9 mouse cellular contexts compared by ENCODE assay signal in the genomic region with DNA sequence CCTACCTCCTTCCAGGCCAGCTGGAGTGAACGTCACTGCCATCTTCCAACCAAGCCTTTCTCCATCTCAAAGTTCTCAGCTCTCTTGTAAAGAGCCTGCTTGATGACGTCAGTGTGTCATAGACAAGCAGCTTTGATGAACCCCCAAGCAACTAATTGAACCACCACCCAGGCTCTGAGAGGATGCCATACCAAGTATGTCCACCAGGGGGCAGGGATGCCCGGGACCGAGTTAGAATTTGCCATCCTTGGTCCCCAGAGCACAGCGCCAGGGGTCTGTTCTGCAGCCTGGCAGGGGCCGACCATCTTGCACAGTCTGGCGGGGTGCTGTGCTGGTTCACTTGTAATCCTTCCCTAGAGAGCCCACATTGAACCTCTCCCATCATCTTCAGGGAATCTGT. TPM values are rescaled to one million over a fixed set of nuclear protein-coding genes. Genes with fewer than 3 reads are reported as not detected.
DNase-seq lines count a peak whose midpoint lies in the region; ATAC-seq and TF ChIP-seq lines count a peak whose summit lies in the region.
"Had no signal": no experiment of that assay in that cellular context is flagged by ENCODE, and none has a peak within 500 bp of the region (broad histone marks: within the 10 kb centered on the region; RNA-seq: fewer than 3 reads in every experiment).

No protein-coding gene starts in this region.

- H3K9me3 ChIP-seq in intestine, embryonic 14.5 days (ENCODE audit: control insufficient read depth, low read length): no peaks in the 10 kb centered on the region
- no peaks in the 10 kb centered on the region for H3K9me3 ChIP-seq in intestine, embryonic 16.5 days (ENCODE audit: control insufficient read depth, low read length)
- no peaks in the 10 kb centered on the region for H3K9me3 ChIP-seq in midbrain, embryonic 12.5 days
- H3K9me3 ChIP-seq: lung, embryonic 15.5 days had no signal

- no peaks in the 10 kb centered on the region for H3K36me3 ChIP-seq in intestine, embryonic 14.5 days (ENCODE audit: control insufficient read depth, insufficient read depth, low read length)
- H3K36me3 ChIP-seq in intestine, embryonic 16.5 days (ENCODE audit: control insufficient read depth, insufficient read depth, low read length): no peaks in the 10 kb centered on the region
- H3K36me3 ChIP-seq in midbrain, embryonic 12.5 days: no peaks in the 10 kb centered on the region
- H3K36me3 ChIP-seq: lung, embryonic 15.5 days had no signal

- no peak overlapping the region for H3K4me3 ChIP-seq in intestine, embryonic 14.5 days (ENCODE audit: low read depth, low read length)
- no peak overlapping the region for H3K4me3 ChIP-seq in intestine, embryonic 16.5 days (ENCODE audit: low read length)
- no peak overlapping the region for H3K4me3 ChIP-seq in left cerebral cortex, adult 2 months
- H3K4me3 ChIP-seq in midbrain, embryonic 12.5 days: no peak overlapping the region
- H3K4me3 ChIP-seq: lung, embryonic 15.5 days had no signal

- H3K27me3 ChIP-seq in intestine, embryonic 14.5 days (replicated peaks; ENCODE audit: control insufficient read depth, insufficient read depth, low read length): no peaks in the 10 kb centered on the region
- no peaks in the 10 kb centered on the region; the same call in 1 of the 2 replicates for H3K27me3 ChIP-seq in intestine, embryonic 16.5 days (replicated peaks; ENCODE audit: control insufficient read depth, insufficient read depth, low read length)
- peaks cover 8% of the 10 kb centered on the region for H3K27me3 ChIP-seq in midbrain, embryonic 12.5 days
- H3K27me3 ChIP-seq: lung, embryonic 15.5 days had no signal

- H3K27ac ChIP-seq in intestine, embryonic 14.5 days (ENCODE audit: low read depth): no peak overlapping the region
- no peak overlapping the region for H3K27ac ChIP-seq in intestine, embryonic 16.5 days (ENCODE audit: low read length)
- H3K27ac ChIP-seq in left cerebral cortex, adult 2 months: no peak overlapping the region
- H3K27ac ChIP-seq in midbrain, embryonic 12.5 days (replicated peaks): no peak overlapping the region
- H3K27ac ChIP-seq: lung, embryonic 15.5 days had no signal

- H3K4me1 ChIP-seq in intestine, embryonic 14.5 days (replicated peaks; ENCODE audit: control insufficient read depth, insufficient read depth, low read length): peaks cover 19% of the 10 kb centered on the region
- H3K4me1 ChIP-seq in intestine, embryonic 16.5 days (ENCODE audit: control insufficient read depth, insufficient read depth, low read length): peaks cover 11% of the 10 kb centered on the region
- H3K4me1 ChIP-seq in midbrain, embryonic 12.5 days: peaks cover 12% of the 10 kb centered on the region

- peak; percentile 90 for DNase-seq in intestine, embryonic 14.5 days (ENCODE audit: low spot score)
- DNase-seq in NIH3T3 (ENCODE audit: low read depth): peak; percentile 81
- peak; percentile 85 to 89 for DNase-seq in cerebellum, postnatal 14 days
- peak; percentile 26 to 39 for DNase-seq in gastrocnemius, adult 8-10 months (ENCODE audit: low spot score in 2 of 2)
- DNase-seq in left cerebral cortex, adult 2 months (ENCODE audit: extremely low spot score in 1 of 2, low spot score in 2 of 2): peak; percentile 64 to 79
- DNase-seq in spleen, postnatal 4 days (ENCODE audit: low spot score in 2 of 2): peak; percentile 69 to 92

- ATAC-seq in intestine, embryonic 14.5 days (replicated peaks; ENCODE audit: low FRiP score, low TSS enrichment, low read depth): no peak
- no peak; the same call in 1 of the 2 replicates for ATAC-seq in intestine, embryonic 16.5 days
- peak; percentile 44; the same call in 1 of the 2 replicates for ATAC-seq in midbrain, embryonic 12.5 days (ENCODE audit: low FRiP score, low read depth)

- peak; percentile 99 for TF ChIP-seq CTCF in left cerebral cortex, adult 2 months (IDR thresholded peaks at IDR 0.05)

- no peak overlapping the region for H3K4me2 ChIP-seq in intestine, embryonic 14.5 days (ENCODE audit: low read length)
- H3K4me2 ChIP-seq in intestine, embryonic 16.5 days (ENCODE audit: low read depth, low read length): no peak overlapping the region
- no peak overlapping the region for H3K4me2 ChIP-seq in midbrain, embryonic 12.5 days (replicated peaks)
- H3K4me2 ChIP-seq: lung, embryonic 15.5 days had no signal

- 10% methylated on average over 7 of the region's 7 CpGs for WGBS in intestine, embryonic 14.5 days
- WGBS in intestine, embryonic 16.5 days: 11% methylated on average over 7 of the region's 7 CpGs
- 8% methylated on average over 7 of the region's 7 CpGs for WGBS in midbrain, embryonic 12.5 days

- H3K9ac ChIP-seq in intestine, embryonic 14.5 days (ENCODE audit: low read length): no peak overlapping the region
- no peak overlapping the region for H3K9ac ChIP-seq in intestine, embryonic 16.5 days (ENCODE audit: low read depth, low read length)
- H3K9ac ChIP-seq in midbrain, embryonic 12.5 days (replicated peaks): no peak overlapping the region
- H3K9ac ChIP-seq: lung, embryonic 15.5 days had no signal

- intact Hi-C loops in left cerebral cortex, adult 2 months (cut with DNase I): loop anchor here (10.0 kb wide), 1 partner anchor 333 kb away; no protein-coding TSS in a partner anchor

RNA-seq across cellular contexts. Expression of gene Pard6b, which starts 31.1 kb away (rescaled TPM):
- 20.0 and 21.6 TPM in 2 replicates for polyA plus RNA-seq in intestine, embryonic 14.5 days (2014; fragmentation: Nextera tagmentation; extraction: Ambion mirVana)
- 7.8 and 13.9 TPM in 2 replicates for polyA plus RNA-seq in intestine, embryonic 16.5 days (2015; fragmentation: Nextera tagmentation; extraction: Ambion mirVana)
- 1 to 10 TPM in 3 of 4 experiments, under 1 TPM in 1; 0.73 to 1.8 (median 1.2) TPM for total RNA-seq in gastrocnemius, adult 8-10 months (2022)
- 1 to 10 TPM; 5.5 to 6.8 TPM for total RNA-seq in left cerebral cortex, adult 2 months (2021)
- 8.6 and 11.4 TPM in 2 replicates for polyA plus RNA-seq in midbrain, embryonic 12.5 days (2016; fragmentation: Nextera tagmentation; extraction: Ambion mirVana)

Comparison
In these comparisons a context has a peak if more than half of its experiments do, and no peak if none do; other contexts are left out.
1. DNase-seq: peak in every context shown above with its lines; median percentile 90 in intestine, embryonic 14.5 days; 87 in cerebellum, postnatal 14 days; 81 in NIH3T3; 80 in spleen, postnatal 4 days; 72 in left cerebral cortex, adult 2 months; 32 in gastrocnemius, adult 8-10 months.